Mouse (Mus musculus) splenic B cell, adult 2 months (primary cell): ENCODE results near the gene Actr10.

ENCODE experiments used
- DNase-seq: peaks from one replicate; pipeline ENCODE4 v3.0.0-alpha.2; 2011; ENCODE audit warnings: low read depth, low spot score
- H3K27me3 ChIP-seq: 2 replicates; pipeline ENCODE4 v1.6.1; 2012; ENCODE audit warnings: mild to moderate bottlenecking, low read length, moderate library complexity, mixed read lengths; ENCODE audit not compliant: control insufficient read depth, poor library complexity, insufficient read depth, severe bottlenecking
- H3K36me3 ChIP-seq: 2 replicates; pipeline ENCODE4 v1.6.1; 2012; ENCODE audit warnings: mild to moderate bottlenecking, low read length, moderate library complexity, mixed read lengths; ENCODE audit not compliant: control insufficient read depth, poor library complexity, insufficient read depth, severe bottlenecking

Gene Actr10

DNA sequence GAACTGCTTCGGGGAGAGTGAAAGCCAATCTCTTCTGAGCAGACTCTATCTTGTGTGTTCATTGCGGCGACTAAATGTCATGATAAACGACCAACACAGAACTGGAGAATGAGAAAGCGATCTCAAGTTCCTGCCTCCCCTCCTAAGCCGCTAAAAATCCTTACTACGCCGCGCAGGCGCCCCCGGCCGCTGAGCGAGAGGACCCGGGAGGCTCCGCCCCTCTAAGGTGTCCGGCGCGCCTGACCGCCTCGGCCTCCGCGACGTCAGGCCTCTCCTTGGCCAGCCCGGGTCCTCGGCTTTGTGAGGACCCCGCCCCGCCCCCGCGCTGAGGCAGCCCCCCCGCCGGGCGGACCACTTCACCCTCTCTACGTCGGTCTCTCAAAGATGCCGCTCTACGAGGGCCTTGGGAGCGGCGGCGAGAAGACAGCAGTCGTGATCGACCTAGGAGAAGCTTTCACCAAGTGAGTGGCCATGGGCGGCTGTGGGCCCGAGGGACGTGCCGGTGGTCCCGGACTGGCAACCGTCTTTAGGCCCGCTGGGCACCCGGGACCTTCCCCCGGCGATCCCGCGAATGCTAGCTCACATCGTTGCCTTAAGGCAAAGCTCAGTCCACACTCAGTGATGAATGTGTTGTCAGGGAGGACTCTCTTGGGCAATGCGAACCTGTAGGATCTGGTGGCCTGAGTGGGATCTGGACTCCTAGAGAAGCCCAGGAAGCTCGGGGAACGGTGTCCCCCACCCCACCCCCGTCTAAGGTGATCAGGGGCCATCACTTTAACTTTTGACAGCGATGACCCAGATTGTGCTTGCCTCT lies at the start of gene Actr10:
TSS of gene Actr10 (plus strand) at position 287 of the 814 bp plus-strand sequence.
- H3K27me3 ChIP-seq: no peaks in the 10 kb centered on the region
- peak; percentile 94 for DNase-seq
- peaks cover 5% of the 10 kb centered on the region; the same call in 1 of the 2 replicates for H3K36me3 ChIP-seq

DNA sequence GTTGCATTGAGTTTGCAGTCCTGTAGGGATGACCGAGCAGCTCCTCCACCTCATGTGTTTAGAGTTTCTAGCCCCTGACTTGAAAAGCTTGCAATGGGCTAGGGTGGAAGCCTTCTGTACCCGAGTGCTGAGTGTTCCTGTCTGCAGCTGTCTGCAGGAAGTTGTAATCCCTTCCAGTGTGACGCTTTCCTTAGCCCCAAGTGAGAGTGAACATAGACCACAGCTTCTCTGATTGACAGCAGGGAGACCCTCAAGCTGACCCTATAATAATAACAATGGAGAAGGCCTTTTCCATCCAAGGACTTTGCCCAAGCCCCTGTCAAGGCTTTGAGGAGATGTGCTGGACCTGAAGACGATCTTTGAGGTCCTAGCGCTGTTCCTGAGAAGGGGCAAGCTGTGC lies 47.3 kb upstream of the Actr10 start:
- DNase-seq: no peak
- Histone ChIP-seq H3K36me3 (peaks cover 2% of the 10 kb centered on the region; the same call in 1 of the 2 replicates), H3K27me3 (no peaks in the 10 kb centered on the region)

- H3K27me3 ChIP-seq: no peaks in the 10 kb centered on the region
- DNase-seq: no peak
These were observed 46.7 kb upstream of the Actr10 start for GRCm38 (mm10) chr12:70890874-70891470.

DNA sequence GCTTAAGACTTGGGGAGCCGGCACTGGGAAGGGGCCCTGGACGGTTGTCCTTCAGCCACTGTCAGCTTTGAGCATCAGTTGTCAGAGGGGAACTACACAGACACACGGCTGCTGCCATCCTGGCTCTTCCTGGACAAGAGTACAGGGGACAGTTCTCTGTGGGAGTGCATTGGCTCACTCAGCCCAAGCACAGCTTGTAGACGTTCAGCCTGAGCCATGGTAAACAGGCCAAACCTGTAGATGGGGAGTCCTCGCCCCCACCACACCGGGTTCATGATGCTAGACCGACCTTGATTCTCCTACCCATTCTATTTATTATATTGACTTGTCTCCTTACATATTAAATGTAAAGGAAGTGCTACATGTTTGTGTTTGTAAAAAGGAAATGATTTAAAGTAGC lies 42.4 kb upstream of the Actr10 start:
- DNase-seq: no peak
- no peaks in the 10 kb centered on the region for H3K27me3 ChIP-seq

More at GRCm38 (mm10) chr12:70890874-70891470, 46.7 kb upstream of the Actr10 start:
- H3K36me3 ChIP-seq: peaks cover 2% of the 10 kb centered on the region; the same call in 1 of the 2 replicates

GRCm38 (mm10) chr12:70896068-70896467 lies 41.6 kb upstream of the Actr10 start:
- no peak for DNase-seq
- Histone ChIP-seq H3K27me3 (no peaks in the 10 kb centered on the region), H3K36me3 (peaks cover 2% of the 10 kb centered on the region; the same call in 1 of the 2 replicates)

More for the DNA sequence above, 42.4 kb upstream of the Actr10 start:
- H3K36me3 ChIP-seq: peaks cover 2% of the 10 kb centered on the region; the same call in 1 of the 2 replicates

DNA sequence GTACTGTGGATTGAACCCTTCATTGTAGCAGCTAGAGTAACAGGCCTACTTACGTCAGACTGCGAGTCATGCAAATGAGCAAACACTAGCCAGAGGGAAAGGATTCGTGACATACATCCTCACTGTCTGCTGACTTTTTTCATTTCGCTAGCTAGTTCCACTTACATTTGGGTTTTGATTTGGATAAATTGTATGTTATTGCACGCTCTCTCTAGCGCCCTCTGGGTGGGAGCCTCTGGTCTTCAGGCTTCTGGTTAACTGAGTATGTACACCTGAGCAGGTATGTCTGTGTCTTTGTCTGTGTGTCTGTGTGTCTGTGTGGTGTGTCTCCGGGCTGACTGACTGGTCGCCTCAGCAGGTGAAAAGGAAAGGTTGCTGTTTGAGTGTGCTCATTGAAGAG lies 40.2 kb upstream of the Actr10 start:
- H3K36me3 ChIP-seq: peaks cover 2% of the 10 kb centered on the region; the same call in 1 of the 2 replicates
- peak; percentile 26 for DNase-seq
- H3K27me3 ChIP-seq: no peaks in the 10 kb centered on the region

DNA sequence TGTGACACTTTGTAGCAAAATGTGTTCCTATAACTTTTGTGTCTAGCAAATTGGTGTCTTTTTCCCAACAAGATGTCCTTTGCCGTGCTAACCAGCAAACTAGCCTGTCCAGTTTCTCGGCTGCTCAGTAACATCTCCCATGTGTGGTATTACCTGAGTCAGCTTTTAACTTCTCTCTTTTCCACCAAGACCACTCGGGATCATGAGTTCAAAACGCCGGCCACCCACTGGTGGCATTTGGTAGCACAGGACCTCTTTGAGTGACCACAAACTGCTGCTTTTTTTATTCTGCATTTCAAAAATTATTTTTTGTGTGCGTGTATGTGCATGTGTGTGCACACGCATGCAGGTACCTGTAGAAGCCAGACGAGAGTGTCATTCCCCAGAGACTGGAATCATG lies 39.2 kb upstream of the Actr10 start:
- Histone ChIP-seq H3K36me3 (no peaks in the 10 kb centered on the region), H3K27me3 (no peaks in the 10 kb centered on the region)
- DNase-seq: no peak

GRCm38 (mm10) chr12:70904471-70904870 lies 33.2 kb upstream of the Actr10 start:
- Histone ChIP-seq H3K27me3 (no peaks in the 10 kb centered on the region), H3K36me3 (no peaks in the 10 kb centered on the region)

GRCm38 (mm10) chr12:70906867-70907266 lies 30.8 kb upstream of the Actr10 start:
- Histone ChIP-seq H3K36me3 (no peaks in the 10 kb centered on the region), H3K27me3 (no peaks in the 10 kb centered on the region)
- no peak for DNase-seq

More at GRCm38 (mm10) chr12:70904471-70904870, 33.2 kb upstream of the Actr10 start:
- DNase-seq: no peak

GRCm38 (mm10) chr12:70907651-70908050 lies 30.0 kb upstream of the Actr10 start:
- no peaks in the 10 kb centered on the region for H3K27me3 ChIP-seq
- no peaks in the 10 kb centered on the region for H3K36me3 ChIP-seq
- DNase-seq: no peak

DNA sequence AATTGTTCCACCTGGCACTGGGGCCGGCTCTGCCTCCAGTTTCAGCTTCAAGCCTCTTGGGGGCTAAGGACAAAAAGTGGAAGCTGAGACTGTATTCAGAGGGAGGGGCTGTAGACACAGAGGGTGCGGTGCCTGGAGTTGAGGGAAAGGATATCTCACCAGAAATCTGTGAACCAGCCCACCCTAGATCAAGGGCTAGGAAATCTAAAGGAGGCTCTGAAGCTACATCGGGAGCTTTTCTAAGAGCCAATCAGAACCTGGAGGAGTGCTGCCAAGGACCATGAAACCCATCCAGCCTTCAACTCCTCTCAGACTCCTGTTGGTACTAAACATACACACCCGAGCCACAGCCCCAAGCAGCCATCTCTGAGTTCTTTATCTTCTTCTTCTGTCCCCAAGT lies 29.6 kb upstream of the Actr10 start:
- H3K36me3 ChIP-seq: no peaks in the 10 kb centered on the region
- no peak for DNase-seq
- H3K27me3 ChIP-seq: no peaks in the 10 kb centered on the region

GRCm38 (mm10) chr12:70910241-70910720 lies 27.4 kb upstream of the Actr10 start:
- Histone ChIP-seq H3K27me3 (no peaks in the 10 kb centered on the region), H3K36me3 (no peaks in the 10 kb centered on the region)
- DNase-seq: peak; percentile 84

GRCm38 (mm10) chr12:70911029-70911428 lies 26.6 kb upstream of the Actr10 start:
- Histone ChIP-seq H3K27me3 (no peaks in the 10 kb centered on the region), H3K36me3 (no peaks in the 10 kb centered on the region)
- DNase-seq: peak; percentile 85

GRCm38 (mm10) chr12:70911676-70912379 lies 25.8 kb upstream of the Actr10 start:
- DNase-seq: peak; percentile 52
- H3K27me3 ChIP-seq: no peaks in the 10 kb centered on the region
- no peaks in the 10 kb centered on the region for H3K36me3 ChIP-seq
